8 mouse cellular contexts compared by ENCODE assay signal in genomic region chrX:103980036-103980435, GRCm38 (mm10). TPM values are rescaled to one million over a fixed set of nuclear protein-coding genes. Genes with fewer than 3 reads are reported as not detected.
A peak's percentile ranks its signal among the peaks of the same experiment; 100 is the strongest.
DNase-seq lines count a peak whose midpoint lies in the region; ATAC-seq and TF ChIP-seq lines count a peak whose summit lies in the region.

No protein-coding gene starts in this region.

- DNase-seq in A20 (ENCODE audit: low read depth, low spot score), result peak; percentile 51
- peak; percentile 36 for DNase-seq in embryo, embryonic 9.5 days (ENCODE audit: extremely low spot score)
- DNase-seq in heart, postnatal 36 days, result peak; percentile 4 to 15
- peak; percentile 52 for DNase-seq in limb, embryonic 10.5 days (ENCODE audit: low spot score)
- peak; percentile 56 for DNase-seq in midbrain, embryonic 14.5 days
- no peak for DNase-seq in ovary, adult 18-20 months (ENCODE audit: low spot score)
- DNase-seq in urinary bladder, postnatal 10 days (ENCODE audit: low spot score), result no peak

- peak overlapping the region; percentile 91 for H3K4me3 ChIP-seq in ES-Bruce4 (ENCODE audit: low read depth, low read length)
- peak overlapping the region; percentile 81 for H3K4me3 ChIP-seq in limb, embryonic 10.5 days
- H3K4me3 ChIP-seq in midbrain, embryonic 14.5 days (replicated peaks; ENCODE audit: low read depth, low read length), result peak overlapping the region; percentile 67

- intact Hi-C loops in heart, postnatal 36 days (cut with DNase I), result loop anchor here (5.0 to 10.0 kb wide), 4 partner anchors 285 to 1145 kb away; partner anchors contain the start of gene Magee1

- 0 out of 2 replicates have a peak, but pooled peaks have one; percentile 51 for TF ChIP-seq EP300 in ES-Bruce4 (IDR thresholded peaks at IDR 0.05; ENCODE audit: insufficient read depth, low read depth, low read length)

- H3K27me3 ChIP-seq in ES-Bruce4 (ENCODE audit: control insufficient read depth, insufficient read depth, low read length, poor library complexity, severe bottlenecking), result no peaks in the 10 kb centered on the region
- peaks cover 73% of the 10 kb centered on the region for H3K27me3 ChIP-seq in limb, embryonic 10.5 days (ENCODE audit: low read depth, poor library complexity, severe bottlenecking)
- no peaks in the 10 kb centered on the region for H3K27me3 ChIP-seq in midbrain, embryonic 14.5 days (ENCODE audit: control insufficient read depth, insufficient read depth, low read length)

- H3K36me3 ChIP-seq in ES-Bruce4 (ENCODE audit: control insufficient read depth, insufficient read depth, low read length, poor library complexity, severe bottlenecking), result peaks cover 19% of the 10 kb centered on the region
- peaks cover 37% of the 10 kb centered on the region for H3K36me3 ChIP-seq in limb, embryonic 10.5 days
- H3K36me3 ChIP-seq in midbrain, embryonic 14.5 days (ENCODE audit: control insufficient read depth, insufficient read depth, low read length), result peaks cover 11% of the 10 kb centered on the region; the same call in 1 of the 2 replicates

- peak overlapping the region; percentile 95 for H3K9ac ChIP-seq in ES-Bruce4 (ENCODE audit: low read depth, poor library complexity, severe bottlenecking)
- peak overlapping the region; percentile 71 for H3K9ac ChIP-seq in midbrain, embryonic 14.5 days (replicated peaks; ENCODE audit: low read length)

- H3K27ac ChIP-seq in ES-Bruce4 (ENCODE audit: insufficient read depth, low read length), result peak overlapping the region; percentile 79
- H3K27ac ChIP-seq in limb, embryonic 10.5 days, result peak overlapping the region; percentile 92
- peak overlapping the region; percentile 93; the same call in 1 of the 2 replicates for H3K27ac ChIP-seq in midbrain, embryonic 14.5 days (replicated peaks; ENCODE audit: low read depth, low read length)

- H3K9me3 ChIP-seq in ES-Bruce4 (replicated peaks; ENCODE audit: control insufficient read depth, insufficient read depth, low read length, poor library complexity, severe bottlenecking), result no peaks in the 10 kb centered on the region
- H3K9me3 ChIP-seq in limb, embryonic 10.5 days (replicated peaks), result no peaks in the 10 kb centered on the region
- H3K9me3 ChIP-seq in midbrain, embryonic 14.5 days (ENCODE audit: control insufficient read depth, low read length), result no peaks in the 10 kb centered on the region

- no peak for ATAC-seq in midbrain, embryonic 14.5 days (ENCODE audit: low FRiP score, low TSS enrichment)

- H3K4me1 ChIP-seq in ES-Bruce4 (ENCODE audit: control insufficient read depth, insufficient read depth, low read length), result no peaks in the 10 kb centered on the region
- H3K4me1 ChIP-seq in limb, embryonic 10.5 days, result no peaks in the 10 kb centered on the region
- H3K4me1 ChIP-seq in midbrain, embryonic 14.5 days (ENCODE audit: control insufficient read depth, insufficient read depth, low read length), result no peaks in the 10 kb centered on the region

- no peak for TF ChIP-seq POLR2A in ES-Bruce4 (IDR thresholded peaks at IDR 0.05; ENCODE audit: insufficient read depth, low read length)

- WGBS in limb, embryonic 10.5 days, result 9% methylated on average over 12 of the region's 12 CpGs
- WGBS in midbrain, embryonic 14.5 days, result 18% methylated on average over 12 of the region's 12 CpGs

- peak overlapping the region; percentile 62 for H3K4me2 ChIP-seq in midbrain, embryonic 14.5 days (ENCODE audit: low read length)

- TF ChIP-seq CTCF in ES-Bruce4 (IDR thresholded peaks at IDR 0.05; ENCODE audit: low read depth, low read length), result no peak

RNA-seq across cellular contexts. Expression of gene Rlim, which starts 1.0 kb away (rescaled TPM):
- 203 and 217 TPM in 2 replicates for polyA plus RNA-seq in ES-Bruce4 (2011; ENCODE audit: insufficient read depth, insufficient read length, low read depth, missing spikeins)
- total RNA-seq in heart, postnatal 36 days (2021), result 10 to 100 TPM; 20.9 to 28.6 TPM
- polyA plus RNA-seq in limb, embryonic 10.5 days (2016; fragmentation: Nextera tagmentation; extraction: Ambion mirVana), result 38.3 and 43.3 TPM in 2 replicates
- 25.0 and 35.3 TPM in 2 replicates for polyA plus RNA-seq in midbrain, embryonic 14.5 days (2014; fragmentation: Nextera tagmentation; extraction: Ambion mirVana)

Comparison
In these comparisons a context has a peak if more than half of its experiments do, and no peak if none do; other contexts are left out.
1. DNase-seq: peak in A20 (single experiment), embryo, embryonic 9.5 days (single experiment), heart, postnatal 36 days (2 of 2), limb, embryonic 10.5 days (single experiment) and midbrain, embryonic 14.5 days (single experiment); none in ovary, adult 18-20 months (single experiment) and urinary bladder, postnatal 10 days (single experiment).
2. Peak in every context shown above with its lines, with median percentiles within 50 percentile points of each other: H3K27ac ChIP-seq and H3K4me3 ChIP-seq.